Comparison of ENCODE assay signal across 10 mouse cellular contexts in genomic region chr10:82662267-82662990, GRCm38 (mm10). TPM values are rescaled to one million over a fixed set of nuclear protein-coding genes. Genes with fewer than 3 reads are reported as not detected.
DNase-seq lines count a peak whose midpoint lies in the region; ATAC-seq and TF ChIP-seq lines count a peak whose summit lies in the region.
"Had no signal": no experiment of that assay in that cellular context is flagged by ENCODE, and none has a peak within 500 bp of the region (broad histone marks: within the 10 kb centered on the region; RNA-seq: fewer than 3 reads in every experiment).

No protein-coding gene starts in this region.

- peak; percentile 62 for ATAC-seq in granulocyte monocyte progenitor cell, adult 5-6 weeks (replicated peaks; ENCODE audit: poor library complexity, severe bottlenecking)
- ATAC-seq in megakaryocyte, adult 5-6 weeks (ENCODE audit: poor library complexity, severe bottlenecking): peak; percentile 53
- ATAC-seq in intestine, embryonic 15.5 days: no peak
- ATAC-seq in kidney, embryonic 14.5 days (ENCODE audit: low FRiP score, low TSS enrichment): no peak

- H3K9me3 ChIP-seq in intestine, embryonic 15.5 days: no peaks in the 10 kb centered on the region
- H3K9me3 ChIP-seq in kidney, embryonic 14.5 days (ENCODE audit: control insufficient read depth, low read length): no peaks in the 10 kb centered on the region

- no peak overlapping the region for H3K27ac ChIP-seq in intestine, embryonic 15.5 days
- no peak overlapping the region for H3K27ac ChIP-seq in kidney, embryonic 14.5 days (ENCODE audit: low read depth, low read length)
- H3K27ac ChIP-seq: liver, embryonic 14.5 days had no signal

- no peaks in the 10 kb centered on the region for H3K27me3 ChIP-seq in intestine, embryonic 15.5 days (replicated peaks)
- H3K27me3 ChIP-seq in kidney, embryonic 14.5 days (ENCODE audit: control insufficient read depth, insufficient read depth, low read length): no peaks in the 10 kb centered on the region

- no peak overlapping the region for H3K4me2 ChIP-seq in intestine, embryonic 15.5 days (replicated peaks)
- H3K4me2 ChIP-seq in kidney, embryonic 14.5 days (replicated peaks; ENCODE audit: low read depth, low read length): no peak overlapping the region

- H3K4me1 ChIP-seq in intestine, embryonic 15.5 days (replicated peaks): no peaks in the 10 kb centered on the region
- no peaks in the 10 kb centered on the region for H3K4me1 ChIP-seq in kidney, embryonic 14.5 days (ENCODE audit: control insufficient read depth, insufficient read depth, low read length)

- TF ChIP-seq CTCF in brain, embryonic 14.5 days (IDR thresholded peaks at IDR 0.05; ENCODE audit: borderline replicate concordance, extremely low read depth, insufficient read depth, insufficient read length): no peak

- no peak overlapping the region for H3K9ac ChIP-seq in intestine, embryonic 15.5 days
- H3K9ac ChIP-seq in kidney, embryonic 14.5 days (ENCODE audit: low read depth, low read length): no peak overlapping the region
- H3K9ac ChIP-seq: liver, embryonic 14.5 days had no signal

- TF ChIP-seq POLR2A in brain, embryonic 14.5 days (IDR thresholded peaks at IDR 0.05; ENCODE audit: borderline replicate concordance, extremely low read depth, insufficient read depth, insufficient read length, poor library complexity, severe bottlenecking): no peak

- no peaks in the 10 kb centered on the region for H3K36me3 ChIP-seq in intestine, embryonic 15.5 days
- H3K36me3 ChIP-seq in kidney, embryonic 14.5 days (ENCODE audit: control insufficient read depth, insufficient read depth, low read length): no peaks in the 10 kb centered on the region

- DNase-seq in 416B (ENCODE audit: low read depth): peak; percentile 62
- peak; percentile 91 for DNase-seq in brain, embryonic 14.5 days (ENCODE audit: low read depth)
- no peak for DNase-seq in spleen, postnatal 36 days (ENCODE audit: low spot score in 2 of 2)
- DNase-seq in kidney, adult 18-20 months: no peak
- DNase-seq: heart, postnatal 10 days had no signal

- 83% methylated on average over 14 of the region's 14 CpGs for WGBS in intestine, embryonic 15.5 days
- 79% methylated on average over 14 of the region's 14 CpGs for WGBS in kidney, embryonic 14.5 days

- H3K4me3 ChIP-seq in intestine, embryonic 15.5 days (replicated peaks): no peak overlapping the region
- no peak overlapping the region for H3K4me3 ChIP-seq in kidney, embryonic 14.5 days (ENCODE audit: low read length)

RNA-seq across cellular contexts. Expression of gene Glt8d2, which starts 28.0 kb away (rescaled TPM):
- polyA plus RNA-seq in brain, embryonic 14.5 days (2012; rRNA removed): 1.8 TPM in 2 replicates
- 1.6 TPM in 1 of 2 replicates, not detected in the other for total RNA-seq in granulocyte monocyte progenitor cell, adult 5-6 weeks (2014; fragmentation: Nextera tagmentation)
- total RNA-seq in granulocyte monocyte progenitor cell, adult 5-6 weeks (2017): 1.8 and 2.5 TPM in 2 replicates
- total RNA-seq in megakaryocyte, adult 5-6 weeks (2015): 0.18 TPM in 1 of 2 replicates, not detected in the other
- total RNA-seq in megakaryocyte, adult 5-6 weeks (2017): 1.0 TPM in 1 of 2 replicates, not detected in the other
- polyA plus RNA-seq in intestine, embryonic 15.5 days (2015; fragmentation: Nextera tagmentation; extraction: Ambion mirVana): 5.1 and 6.9 TPM in 2 replicates
- polyA plus RNA-seq in kidney, embryonic 14.5 days (2014; fragmentation: Nextera tagmentation; extraction: Ambion mirVana): 3.0 and 4.0 TPM in 2 replicates

RNA-seq across cellular contexts. Expression of gene Tdg, which starts 32.8 kb away (rescaled TPM):
- 117 and 137 TPM in 2 replicates for polyA plus RNA-seq in brain, embryonic 14.5 days (2012; rRNA removed)
- 48.9 and 76.4 TPM in 2 replicates for total RNA-seq in granulocyte monocyte progenitor cell, adult 5-6 weeks (2014; fragmentation: Nextera tagmentation)
- 97.3 and 102 TPM in 2 replicates for total RNA-seq in granulocyte monocyte progenitor cell, adult 5-6 weeks (2017)
- 28.5 and 28.8 TPM in 2 replicates for total RNA-seq in megakaryocyte, adult 5-6 weeks (2015)
- 55.9 and 83.8 TPM in 2 replicates for total RNA-seq in megakaryocyte, adult 5-6 weeks (2017)
- 122 and 128 TPM in 2 replicates for polyA plus RNA-seq in intestine, embryonic 15.5 days (2015; fragmentation: Nextera tagmentation; extraction: Ambion mirVana)
- 99.4 and 186 TPM in 2 replicates for polyA plus RNA-seq in kidney, embryonic 14.5 days (2014; fragmentation: Nextera tagmentation; extraction: Ambion mirVana)

RNA-seq across cellular contexts. Expression of gene Hcfc2, which starts 33.5 kb away (rescaled TPM):
- 28.5 and 31.8 TPM in 2 replicates for polyA plus RNA-seq in brain, embryonic 14.5 days (2012; rRNA removed)
- 14.8 and 31.5 TPM in 2 replicates for total RNA-seq in granulocyte monocyte progenitor cell, adult 5-6 weeks (2014; fragmentation: Nextera tagmentation)
- 19.6 and 22.1 TPM in 2 replicates for total RNA-seq in granulocyte monocyte progenitor cell, adult 5-6 weeks (2017)
- total RNA-seq in megakaryocyte, adult 5-6 weeks (2015): 15.6 and 20.9 TPM in 2 replicates
- total RNA-seq in megakaryocyte, adult 5-6 weeks (2017): 22.1 and 32.8 TPM in 2 replicates
- 29.7 and 33.5 TPM in 2 replicates for polyA plus RNA-seq in intestine, embryonic 15.5 days (2015; fragmentation: Nextera tagmentation; extraction: Ambion mirVana)
- polyA plus RNA-seq in kidney, embryonic 14.5 days (2014; fragmentation: Nextera tagmentation; extraction: Ambion mirVana): 25.5 and 27.3 TPM in 2 replicates

RNA-seq across cellular contexts. Expression of gene 1190007I07Rik, which starts 39.4 kb away (rescaled TPM):
- polyA plus RNA-seq in brain, embryonic 14.5 days (2012; rRNA removed): 33.1 and 52.4 TPM in 2 replicates
- total RNA-seq in granulocyte monocyte progenitor cell, adult 5-6 weeks (2014; fragmentation: Nextera tagmentation): 67.2 and 73.5 TPM in 2 replicates
- 75.8 and 104 TPM in 2 replicates for total RNA-seq in granulocyte monocyte progenitor cell, adult 5-6 weeks (2017)
- 13.0 and 14.1 TPM in 2 replicates for total RNA-seq in megakaryocyte, adult 5-6 weeks (2015)
- total RNA-seq in megakaryocyte, adult 5-6 weeks (2017): 17.5 and 19.6 TPM in 2 replicates
- 57.5 and 68.4 TPM in 2 replicates for polyA plus RNA-seq in intestine, embryonic 15.5 days (2015; fragmentation: Nextera tagmentation; extraction: Ambion mirVana)
- polyA plus RNA-seq in kidney, embryonic 14.5 days (2014; fragmentation: Nextera tagmentation; extraction: Ambion mirVana): 56.2 and 67.2 TPM in 2 replicates

Comparison
In these comparisons a context has a peak if more than half of its experiments do, and no peak if none do; other contexts are left out.
1. DNase-seq: peak in 416B (single experiment) and brain, embryonic 14.5 days (single experiment); none in spleen, postnatal 36 days (0 of 2) and kidney, adult 18-20 months (single experiment).
2. ATAC-seq: peak in granulocyte monocyte progenitor cell, adult 5-6 weeks (single experiment) and megakaryocyte, adult 5-6 weeks (single experiment); none in intestine, embryonic 15.5 days (single experiment) and kidney, embryonic 14.5 days (single experiment).